Mouse (Mus musculus) liver, adult 2 months (tissue): ENCODE measurements around the gene Megf11. TPM values are rescaled to one million over a fixed set of nuclear protein-coding genes. Genes with fewer than 3 reads are reported as not detected.

Source experiments
- DNase-seq: peaks from one replicate; pipeline ENCODE4 v3.0.0-alpha.2; 2011; ENCODE audit warnings: low read depth, low spot score; ENCODE audit errors: extremely low read depth
- H3K27ac ChIP-seq: fragments of 200-500 bp; replicated peaks from 2 replicates; pipeline ENCODE4 v1.5.1; 2012; ENCODE audit warnings: low read depth, mild to moderate bottlenecking, control low read depth, inconsistent platforms, low read length; ENCODE audit not compliant: insufficient read depth
- H3K27me3 ChIP-seq: fragments of 200-500 bp; 2 replicates; pipeline ENCODE4 v1.6.1; 2012; ENCODE audit warnings: mild to moderate bottlenecking, moderate library complexity, low read length, inconsistent platforms; ENCODE audit not compliant: control insufficient read depth, insufficient read depth
- H3K36me3 ChIP-seq: fragments of 200-500 bp; 2 replicates; pipeline ENCODE4 v1.6.1; 2012; ENCODE audit warnings: low read length, inconsistent platforms; ENCODE audit not compliant: control insufficient read depth, insufficient read depth
- H3K4me1 ChIP-seq: fragments of 200-500 bp; 2 replicates; pipeline ENCODE4 v1.6.1; 2011; ENCODE audit warnings: low read length; ENCODE audit not compliant: control insufficient read depth, insufficient read depth
- H3K4me3 ChIP-seq: fragments of 200-500 bp; 2 replicates; pipeline ENCODE4 v1.5.1; 2011; ENCODE audit warnings: low read depth, mild to moderate bottlenecking, control low read depth, low read length, moderate library complexity; ENCODE audit not compliant: insufficient read depth
- H3K79me2 ChIP-seq: fragments of 200-500 bp; 2 replicates; pipeline ENCODE4 v1.6.1; 2012; ENCODE audit warnings: inconsistent platforms, mild to moderate bottlenecking, low read length, moderate library complexity; ENCODE audit not compliant: control insufficient read depth, insufficient read depth
- H3K9ac ChIP-seq: fragments of 200-500 bp; 2 replicates; pipeline ENCODE4 v1.6.1; 2012; ENCODE audit warnings: low read depth, mild to moderate bottlenecking, control low read depth, inconsistent platforms, low read length
- CTCF ChIP-seq: fragments of 200-500 bp; IDR thresholded peaks from 2 replicates; pipeline ENCODE4 v1.5.1; 2011; ENCODE audit warnings: low read depth, low read length, control low read depth
- POLR2A ChIP-seq: fragments of 200-500 bp; IDR thresholded peaks from 2 replicates; pipeline ENCODE4 v1.6.1; 2011; ENCODE audit warnings: low read length, control low read depth; ENCODE audit not compliant: insufficient read depth; ENCODE audit errors: extremely low read depth
- WGBS: fragments of 180-500 bp; shearing (Covaris S2); methylation state at CpG from one replicate; pipeline ENCODE4 v1.1.7; 2018; 5-methylcytosine and 5-hydroxymethylcytosine counted together
- polyA plus RNA-seq: library from polyadenylated mRNA; depleted of rRNA; stranded (reverse); fragments of >200 nt; gene quantifications from 2 replicates; pipeline ENCODE4 v1.2.3, GENCODE M21; 2012
- total RNA-seq: library from RNA; depleted of rRNA; stranded (reverse); fragments of >200 nt; gene quantifications from 2 replicates; pipeline ENCODE4 v1.2.3, GENCODE M21; 2014

Megf11 gene
- total and polyA plus RNA-seq, 2 experiments, result 0.09 to 0.13 TPM

DNA sequence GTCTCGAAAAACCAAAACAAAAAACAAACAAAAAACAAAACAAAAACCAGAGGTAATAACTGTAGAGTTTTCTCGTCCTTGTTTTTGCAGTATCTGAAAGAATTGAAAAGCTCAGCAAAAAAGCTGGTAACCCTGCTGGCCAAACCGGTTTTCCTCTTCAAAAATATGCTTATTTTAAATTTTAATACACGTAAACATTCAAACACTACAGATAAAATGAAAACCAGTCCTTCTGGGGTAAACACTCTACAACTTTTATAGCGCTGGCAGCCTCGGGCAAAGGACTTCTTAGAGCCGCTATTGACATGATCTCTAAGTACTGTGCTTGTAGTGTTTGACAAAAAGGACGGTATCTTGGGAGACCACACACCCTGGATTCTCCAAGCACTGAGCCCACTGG lies 43.8 kb upstream of the Megf11 start:
- Histone ChIP-seq H3K79me2 (no peaks in the 10 kb centered on the region), H3K4me3 (no peak overlapping the region), H3K9ac (no peak overlapping the region), H3K27me3 (no peaks in the 10 kb centered on the region), H3K36me3 (peaks cover 1% of the 10 kb centered on the region; the same call in 1 of the 2 replicates), H3K27ac (no peak overlapping the region), H3K4me1 (peaks cover 5% of the 10 kb centered on the region)
- 82% methylated on average over 8 of the region's 8 CpGs for whole genome bisulfite sequencing
- DNase-seq, result no peak
- TF ChIP-seq CTCF (no peak), POLR2A (no peak)

DNA sequence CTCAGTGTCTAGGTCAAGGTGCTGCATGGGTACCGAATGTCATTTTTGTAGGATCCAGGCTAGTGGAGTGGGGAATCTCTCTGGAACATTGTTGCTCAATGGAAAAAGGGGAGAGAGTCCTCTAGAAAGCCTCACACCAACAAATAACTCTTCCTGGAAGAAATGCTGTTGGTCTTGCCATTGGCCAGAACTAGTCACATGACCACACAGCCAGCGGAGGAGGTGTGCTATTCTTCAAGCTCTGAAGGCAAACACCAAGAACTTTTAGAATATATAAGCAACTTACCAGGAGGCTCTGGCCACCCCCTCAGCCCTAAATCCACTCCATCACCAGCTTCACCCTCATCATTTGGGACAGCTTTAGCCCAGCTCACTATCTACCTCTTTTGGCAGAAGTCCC lies 41.8 kb upstream of the Megf11 start:
- no peak overlapping the region for H3K27ac ChIP-seq
- DNase-seq, result no peak
- no peak overlapping the region for H3K4me3 ChIP-seq
- H3K79me2 ChIP-seq, result no peaks in the 10 kb centered on the region
- WGBS, result 94% methylated on average over 2 of the region's 2 CpGs
- H3K4me1 ChIP-seq, result peaks cover 5% of the 10 kb centered on the region
- TF ChIP-seq POLR2A, result no peak
- no peak for TF ChIP-seq CTCF
- no peaks in the 10 kb centered on the region for H3K36me3 ChIP-seq
- no peaks in the 10 kb centered on the region for H3K27me3 ChIP-seq
- no peak overlapping the region for H3K9ac ChIP-seq

GRCm38 (mm10) chr9:64345931-64346330 lies 39.5 kb upstream of the Megf11 start:
- H3K79me2 ChIP-seq, result no peaks in the 10 kb centered on the region
- 71% methylated on average over 5 of the region's 5 CpGs for WGBS

GRCm38 (mm10) chr9:64347377-64347776 lies 38.0 kb upstream of the Megf11 start:
- Histone ChIP-seq H3K79me2 (no peaks in the 10 kb centered on the region), H3K27me3 (no peaks in the 10 kb centered on the region), H3K36me3 (no peaks in the 10 kb centered on the region), H3K4me1 (no peaks in the 10 kb centered on the region), H3K9ac (no peak overlapping the region), H3K4me3 (no peak overlapping the region), H3K27ac (no peak overlapping the region)
- WGBS, result 0% methylated on average over 1 of the region's 1 CpGs
- DNase-seq, result peak; percentile 29
- TF ChIP-seq POLR2A, result no peak
- no peak for TF ChIP-seq CTCF

More at GRCm38 (mm10) chr9:64345931-64346330, 39.5 kb upstream of the Megf11 start:
- Histone ChIP-seq H3K9ac (no peak overlapping the region), H3K4me3 (no peak overlapping the region), H3K36me3 (no peaks in the 10 kb centered on the region), H3K27ac (no peak overlapping the region), H3K4me1 (no peaks in the 10 kb centered on the region), H3K27me3 (no peaks in the 10 kb centered on the region)
- DNase-seq, result no peak
- no peak for TF ChIP-seq CTCF
- no peak for TF ChIP-seq POLR2A

- H3K27me3 ChIP-seq, result no peaks in the 10 kb centered on the region
- H3K79me2 ChIP-seq, result no peaks in the 10 kb centered on the region
- H3K4me1 ChIP-seq, result no peaks in the 10 kb centered on the region
- WGBS, result 78% methylated on average over 5 of the region's 5 CpGs
- DNase-seq, result no peak
- no peak overlapping the region for H3K9ac ChIP-seq
- H3K27ac ChIP-seq, result no peak overlapping the region
- no peaks in the 10 kb centered on the region for H3K36me3 ChIP-seq
- no peak overlapping the region for H3K4me3 ChIP-seq
- TF ChIP-seq POLR2A, result no peak
- no peak for TF ChIP-seq CTCF
Measured at GRCm38 (mm10) chr9:64349490-64349889, 35.9 kb upstream of the Megf11 start.

GRCm38 (mm10) chr9:64351191-64351590 lies 34.2 kb upstream of the Megf11 start:
- WGBS, result 53% methylated on average over 3 of the region's 3 CpGs
- no peak for DNase-seq
- no peak overlapping the region for H3K4me3 ChIP-seq
- no peaks in the 10 kb centered on the region for H3K79me2 ChIP-seq
- H3K36me3 ChIP-seq, result no peaks in the 10 kb centered on the region
- no peak for TF ChIP-seq POLR2A
- TF ChIP-seq CTCF, result peak; percentile 44
- no peaks in the 10 kb centered on the region for H3K4me1 ChIP-seq
- H3K9ac ChIP-seq, result no peak overlapping the region
- no peaks in the 10 kb centered on the region for H3K27me3 ChIP-seq
- no peak overlapping the region for H3K27ac ChIP-seq
